Mouse (Mus musculus) B cell, adult 2 months (primary cell): ENCODE results near the gene Rraga.
A peak's percentile ranks its signal among the peaks of the same experiment; 100 is the strongest.
"Not testable (repeated sequence)": the region's sequence is repeated elsewhere in the genome, so short reads cannot be mapped to it uniquely, and the experiment has no call there.

Source experiments
- DNase-seq, 2 experiments: peaks; one replicate each; pipeline ENCODE4 v3.0.0; 2022

The Rraga gene

DNA sequence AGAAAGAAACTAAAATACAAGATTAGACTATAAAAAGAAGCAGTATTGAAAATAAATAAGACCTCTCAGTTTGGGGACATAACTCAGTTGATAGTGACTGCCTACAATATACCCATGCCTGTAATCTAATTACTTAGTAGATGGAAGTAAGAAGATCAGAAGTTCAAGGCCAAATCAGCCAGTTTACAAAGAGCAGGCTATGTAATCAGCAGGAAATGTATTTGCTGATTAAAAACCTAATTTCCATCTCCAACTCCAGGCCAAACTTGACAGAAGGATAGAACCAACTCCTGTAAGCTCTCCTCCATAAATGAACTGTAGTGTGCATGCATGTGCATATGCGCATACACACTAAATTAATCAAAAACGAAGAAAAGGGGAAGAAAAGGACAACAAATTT is 15.8 kb downstream of the Rraga start:
- no peak for DNase-seq

GRCm38 (mm10) chr4:86611524-86612288 is 36.2 kb downstream of the Rraga start, which contains the start of gene Haus6:
TSS of gene Haus6 (minus strand) at chr4:86612055.
- DNase-seq = peak; percentile 90

GRCm38 (mm10) chr4:86612289-86612620 is 36.8 kb downstream of the Rraga start:
- DNase-seq = no peak

- no peak for DNase-seq
Measured at GRCm38 (mm10) chr4:86620506-86620905, 45.0 kb downstream of the Rraga start.

GRCm38 (mm10) chr4:86622116-86622515 is 46.6 kb downstream of the Rraga start:
- DNase-seq = no peak

GRCm38 (mm10) chr4:86622532-86622931 is 47.1 kb downstream of the Rraga start:
- DNase-seq = not testable (repeated sequence)

DNA sequence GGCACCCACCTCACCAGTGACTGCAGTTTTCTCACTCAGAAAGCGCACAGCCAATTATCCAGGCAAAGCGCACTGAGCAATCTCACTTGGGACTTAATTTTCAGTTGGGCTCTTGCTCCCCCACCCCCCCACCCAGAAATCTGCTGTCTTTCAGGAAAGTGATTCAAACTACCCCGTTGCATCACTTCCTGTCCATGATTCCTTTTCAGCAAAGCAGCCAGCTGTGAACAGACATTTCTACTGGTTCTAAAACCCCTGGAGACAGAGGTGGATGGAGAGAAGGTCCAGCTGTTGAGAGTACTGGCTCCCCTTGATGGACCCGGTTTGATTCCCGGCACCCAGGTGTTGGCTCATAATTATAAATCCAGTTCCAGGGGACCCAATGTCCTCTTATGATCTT is 50.0 kb downstream of the Rraga start:
- no peak for DNase-seq

DNA sequence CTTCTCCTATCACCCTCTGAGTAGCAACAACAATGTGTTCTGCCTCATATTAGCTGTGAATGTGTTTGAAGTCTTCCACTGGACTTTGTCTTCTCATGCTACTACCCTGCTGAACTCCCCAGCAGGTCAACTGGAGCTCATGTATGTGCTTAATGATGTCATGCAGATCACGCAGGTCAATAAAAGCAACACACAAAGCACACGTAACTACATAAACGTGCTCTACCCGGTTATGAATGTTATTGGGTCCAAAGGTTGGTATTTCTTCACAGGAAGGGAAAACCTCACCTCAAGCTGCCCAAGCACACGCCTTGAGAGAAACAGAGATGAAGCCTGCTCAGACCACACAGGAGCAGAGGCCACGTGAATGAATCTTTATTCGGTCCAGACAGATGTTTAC is 51.0 kb downstream of the Rraga start:
- DNase-seq = not testable (repeated sequence)
